Mouse (Mus musculus) brain, embryonic 14.5 days (tissue): Measurements from ENCODE around the gene Tet2. TPM values are rescaled to one million over a fixed set of nuclear protein-coding genes. Genes with fewer than 3 reads are reported as not detected.
A peak's percentile ranks its signal among the peaks of the same experiment; 100 is the strongest.

Source experiments
- DNase-seq: peaks from one replicate; pipeline ENCODE4 v3.0.0-alpha.2; 2011; ENCODE audit warnings: low read depth
- CTCF ChIP-seq: fragments of 200-500 bp; IDR thresholded peaks from 2 replicates; pipeline ENCODE4 v1.5.1; 2012; ENCODE audit warnings: inconsistent platforms, mild to moderate bottlenecking, moderate library complexity, borderline replicate concordance; ENCODE audit not compliant: insufficient read depth, insufficient read length; ENCODE audit errors: extremely low read depth
- POLR2A ChIP-seq: fragments of 200-500 bp; IDR thresholded peaks from 2 replicates; pipeline ENCODE4 v1.6.1; 2012; ENCODE audit warnings: mild to moderate bottlenecking, inconsistent platforms, borderline replicate concordance; ENCODE audit not compliant: poor library complexity, insufficient read depth, insufficient read length, severe bottlenecking; ENCODE audit errors: extremely low read depth
- polyA plus RNA-seq: library from polyadenylated mRNA; depleted of rRNA; stranded (reverse); fragments of >200 nt; gene quantifications from 2 replicates; pipeline ENCODE4 v1.2.3, GENCODE M21; 2012

Gene Tet2
- polyA plus RNA-seq, 1 experiment: 31.7 TPM

DNA sequence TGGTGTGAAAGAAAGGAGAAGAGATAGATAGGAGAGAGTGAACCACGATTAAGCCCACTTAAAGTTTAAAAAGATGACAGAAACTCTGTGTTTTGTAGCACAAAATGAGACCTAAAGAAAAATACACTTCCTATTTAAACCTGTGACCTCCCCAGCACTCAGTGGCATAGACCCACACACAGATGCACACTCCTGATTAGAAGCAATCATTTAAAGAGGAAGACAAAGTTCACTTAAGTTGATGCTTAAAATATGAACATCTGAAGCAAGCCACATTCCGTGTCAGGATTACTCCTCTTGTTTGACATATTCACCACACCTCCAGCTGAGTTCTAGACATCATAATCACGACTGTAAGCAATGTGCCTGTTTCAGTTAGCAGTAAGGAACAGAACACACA lies 14.3 kb downstream of the Tet2 start:
- no peak for TF ChIP-seq CTCF
- TF ChIP-seq POLR2A: no peak
- DNase-seq: no peak

DNA sequence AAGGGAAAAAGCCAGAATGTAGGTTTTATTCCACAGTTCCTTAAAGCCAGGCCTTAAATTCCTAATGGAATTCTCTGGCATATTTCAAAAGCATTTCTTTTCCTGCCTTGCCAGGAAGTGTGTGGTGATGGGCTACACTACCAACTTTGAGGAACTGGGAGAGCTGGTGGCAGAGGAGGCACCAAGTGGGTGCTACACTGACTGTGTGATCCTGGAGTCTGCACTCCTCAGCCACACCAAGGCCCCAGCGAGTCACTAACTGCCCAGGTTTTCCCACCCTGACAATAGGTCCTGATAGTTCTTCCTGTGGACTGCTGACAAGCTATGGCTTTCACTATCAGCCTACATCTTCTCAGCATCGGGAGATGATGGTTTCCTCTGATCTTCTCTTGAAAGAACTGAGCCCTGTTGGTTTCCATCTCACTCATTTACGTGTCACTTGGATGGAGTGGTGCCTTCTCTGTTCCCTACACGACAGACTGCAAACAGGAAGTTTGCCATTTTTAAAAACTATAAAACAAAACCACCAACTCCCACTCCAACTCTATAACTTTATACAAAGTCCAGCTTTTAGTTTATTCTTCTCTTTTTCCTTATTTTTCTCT lies 18.7 kb downstream of the Tet2 start:
- TF ChIP-seq POLR2A (no peak), CTCF (no peak)
- DNase-seq: no peak

DNA sequence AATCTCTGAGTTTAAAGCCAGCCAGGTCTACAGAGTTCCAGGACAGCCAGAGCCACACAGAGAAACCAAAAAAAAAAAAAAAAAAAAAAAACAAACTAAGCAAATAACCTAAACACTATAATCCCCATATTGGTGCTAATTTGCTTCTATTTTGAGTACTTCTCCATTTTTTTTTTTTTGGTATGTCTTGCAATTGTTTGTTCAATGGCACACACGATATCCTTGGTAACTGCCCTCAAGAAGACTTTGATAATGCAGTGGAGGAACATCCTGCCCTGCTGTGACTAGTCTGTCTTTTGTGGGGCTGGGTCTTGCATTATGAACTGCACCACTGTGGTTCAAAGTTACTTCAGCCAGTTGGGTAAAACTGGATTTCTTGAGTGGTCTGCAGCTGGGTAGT lies 19.4 kb downstream of the Tet2 start:
- TF ChIP-seq CTCF: no peak
- no peak for TF ChIP-seq POLR2A
- DNase-seq: no peak

- TF ChIP-seq POLR2A: no peak
- TF ChIP-seq CTCF: no peak
- DNase-seq: no peak
These were observed 20.4 kb downstream of the Tet2 start for GRCm38 (mm10) chr3:133524341-133525050.

DNA sequence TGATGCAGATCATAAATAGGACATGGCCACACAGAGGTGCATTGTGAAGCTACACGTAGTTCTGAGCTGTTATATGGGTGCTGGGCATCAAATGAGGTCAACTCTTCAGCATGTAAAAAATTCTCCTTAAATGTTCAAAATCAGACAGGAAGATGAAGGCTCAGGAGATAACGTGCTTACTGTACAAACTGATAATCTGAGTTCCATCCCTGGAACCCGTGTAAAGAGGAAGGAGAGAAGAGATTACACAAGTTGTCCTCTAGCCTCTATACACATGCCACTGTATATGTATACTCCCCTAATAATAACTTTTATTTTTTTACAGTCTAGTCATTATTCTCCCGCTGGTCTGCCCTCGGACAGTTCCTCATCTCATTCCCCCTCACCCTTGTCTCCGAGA lies 21.7 kb downstream of the Tet2 start:
- TF ChIP-seq POLR2A (no peak), CTCF (no peak)
- DNase-seq: no peak

DNA sequence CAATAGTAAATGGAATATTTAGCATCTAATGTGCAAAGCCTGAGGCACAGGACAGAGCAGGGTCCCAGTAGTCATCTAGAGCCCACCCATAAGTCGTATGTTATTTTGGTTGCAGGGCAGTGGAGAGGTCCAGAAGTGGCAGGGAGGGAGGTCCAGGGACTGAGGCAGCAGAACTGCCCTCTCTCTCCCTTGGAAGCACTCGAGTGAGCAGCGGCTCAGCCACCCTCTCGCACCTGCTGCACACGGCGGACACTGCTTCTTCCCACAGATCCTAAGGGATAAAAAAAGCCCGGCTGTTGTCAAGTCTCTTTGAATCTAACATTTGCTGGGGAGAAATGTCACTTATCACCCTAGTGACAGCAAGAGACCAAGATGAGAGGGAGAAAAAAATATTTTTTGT lies 22.6 kb downstream of the Tet2 start:
- no peak for DNase-seq
- no peak for TF ChIP-seq POLR2A

DNA sequence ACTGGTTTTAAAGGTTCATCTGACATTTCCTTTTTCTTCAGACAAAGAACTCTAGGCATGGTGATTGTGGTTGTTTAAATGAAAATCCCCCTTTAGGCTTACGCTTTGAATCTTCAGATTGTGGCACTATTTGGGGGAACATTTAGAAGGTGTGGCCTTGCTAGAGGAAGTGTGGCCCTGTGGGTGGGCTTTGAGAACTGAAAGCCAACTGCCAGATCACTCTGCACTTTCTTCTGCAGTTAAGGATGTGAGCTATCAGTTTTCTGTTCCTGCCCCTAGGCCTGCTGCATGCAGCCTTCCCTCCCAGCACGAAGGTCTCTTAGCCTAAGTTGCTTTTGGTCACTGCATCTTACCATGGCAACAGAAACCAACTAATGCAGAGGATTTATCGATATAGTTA lies 26.1 kb downstream of the Tet2 start:
- DNase-seq: no peak
- no peak for TF ChIP-seq CTCF
- TF ChIP-seq POLR2A: no peak

DNA sequence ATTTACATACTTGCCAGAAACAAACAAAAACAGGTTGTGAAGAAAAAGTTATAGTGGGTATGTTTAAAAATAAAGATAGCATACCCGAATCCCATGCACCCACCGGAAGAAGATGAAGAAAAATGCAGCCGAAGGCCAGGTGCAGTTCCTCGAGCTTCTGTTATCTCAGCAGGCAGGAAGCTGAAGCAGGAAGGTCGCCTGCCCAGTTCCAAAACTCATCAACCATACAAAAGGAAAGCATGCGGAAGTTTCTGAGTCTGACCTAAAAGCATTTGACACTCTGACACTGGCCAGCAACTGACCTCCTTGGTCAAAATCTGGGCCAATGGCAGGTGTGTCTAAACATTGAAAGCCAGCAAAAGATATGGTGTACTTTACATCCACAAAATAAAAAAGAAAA lies 26.8 kb downstream of the Tet2 start:
- TF ChIP-seq CTCF (no peak), POLR2A (no peak)
- DNase-seq: no peak

DNA sequence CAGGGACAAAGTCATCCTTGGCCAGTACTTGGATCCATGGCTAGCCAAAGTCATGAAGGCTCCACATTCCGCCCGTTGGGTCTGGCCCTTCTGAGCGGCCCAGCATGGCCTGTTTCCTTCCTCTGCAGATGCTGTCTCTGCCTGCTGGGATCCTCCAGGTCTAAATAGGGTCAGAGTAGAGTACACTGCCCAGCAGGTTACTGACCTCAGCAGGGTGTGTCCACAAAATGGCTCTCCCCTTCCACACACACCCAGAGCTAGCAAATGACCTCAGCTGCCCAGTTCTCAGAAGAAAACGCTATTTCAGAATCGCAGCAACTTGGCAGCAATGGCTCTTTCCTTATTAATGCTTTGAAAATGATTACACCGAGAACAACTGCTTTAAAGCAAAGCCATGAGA lies 27.5 kb downstream of the Tet2 start:
- DNase-seq: no peak
- no peak for TF ChIP-seq POLR2A
- no peak for TF ChIP-seq CTCF

DNA sequence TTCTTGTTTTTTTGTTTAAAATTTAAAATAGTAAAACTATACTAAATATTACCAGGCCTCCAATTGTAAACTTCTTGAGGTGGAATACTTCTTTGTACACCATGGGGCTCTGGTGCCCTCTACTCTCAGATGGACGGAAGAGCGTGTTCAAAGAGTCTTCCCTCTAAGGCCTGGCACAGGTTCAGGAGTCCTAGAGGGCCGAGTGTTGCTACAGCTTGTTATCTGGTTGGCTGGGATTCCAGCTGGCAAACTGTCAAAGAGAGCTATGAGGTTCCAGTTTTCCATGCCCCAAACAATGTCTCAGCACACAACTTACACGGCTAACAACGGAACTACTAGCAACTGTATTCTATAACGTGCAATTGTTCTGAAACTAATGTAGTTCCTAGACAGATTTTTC lies 28.8 kb downstream of the Tet2 start:
- no peak for TF ChIP-seq POLR2A
- no peak for TF ChIP-seq CTCF
- peak; percentile 89 for DNase-seq

- DNase-seq: no peak
- TF ChIP-seq CTCF: no peak
- no peak for TF ChIP-seq POLR2A
These were observed 29.6 kb downstream of the Tet2 start for GRCm38 (mm10) chr3:133515204-133515969.
